Mouse (Mus musculus): ENCODE measurements at regions not wholly inside any gene's neighbourhood (a gene's known extent, or its start where the extent isn't known, plus 50 kb on each side); places are given as distances from the start of the nearest gene placed in this dataset.

GRCm38 (mm10) chr6:127265901-127266812 is 114.2 kb upstream of the Ccnd2 start:
- DNase-seq (ENCODE audit: low spot score): peak; percentile 84
- Histone ChIP-seq H3K27me3 (ENCODE audit: insufficient read depth, poor library complexity, severe bottlenecking) (peaks cover 24% of the 10 kb centered on the region), H3K4me1 (peaks cover 32% of the 10 kb centered on the region), H3K4me3 (peak overlapping the region; percentile 57), H3K9me3 (no peaks in the 10 kb centered on the region), H3K36me3 (no peaks in the 10 kb centered on the region), H3K27ac (peak overlapping the region; percentile 84)
- WGBS: 10% methylated on average over 21 of the region's 21 CpGs

- WGBS: 36% methylated on average over 10 of the region's 10 CpGs
- DNase-seq (ENCODE audit: low spot score): peak; percentile 79
Observed at GRCm38 (mm10) chr6:127266813-127267165, 114.8 kb upstream of the Ccnd2 start.

DNA sequence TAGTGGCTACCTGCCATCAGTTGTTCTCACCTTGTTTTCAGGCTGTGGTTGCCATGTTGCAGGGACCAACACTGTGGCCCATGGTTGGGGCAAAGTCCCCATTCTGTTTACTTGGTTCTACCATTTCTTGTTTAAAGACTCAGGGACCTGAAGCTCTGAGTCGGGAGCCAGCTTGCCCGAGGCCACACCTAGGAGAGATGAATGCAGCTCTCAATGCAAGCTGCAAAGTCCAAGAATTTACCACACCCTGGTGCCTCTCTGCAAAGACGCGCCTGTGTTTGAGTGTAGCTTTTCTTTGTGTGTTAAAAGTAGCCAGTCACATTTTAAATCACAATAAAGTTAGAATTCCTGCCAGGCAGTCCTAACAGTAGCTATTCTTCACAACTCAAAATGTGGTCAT is 117.0 kb upstream of the Ccnd2 start:
- 73% methylated on average over 4 of the region's 4 CpGs for WGBS
- no peaks in the 10 kb centered on the region for H3K9me3 ChIP-seq
- H3K27me3 ChIP-seq (ENCODE audit: insufficient read depth, poor library complexity, severe bottlenecking): peaks cover 19% of the 10 kb centered on the region; the same call in 1 of the 2 replicates
- no peak overlapping the region for H3K4me3 ChIP-seq
- DNase-seq (ENCODE audit: low spot score): no peak
- no peak overlapping the region for H3K27ac ChIP-seq
- H3K4me1 ChIP-seq: peaks cover 35% of the 10 kb centered on the region
- no peaks in the 10 kb centered on the region for H3K36me3 ChIP-seq

More at GRCm38 (mm10) chr6:127266813-127267165, 114.8 kb upstream of the Ccnd2 start:
- Histone ChIP-seq H3K27ac (peak overlapping the region; percentile 84), H3K27me3 (ENCODE audit: insufficient read depth, poor library complexity, severe bottlenecking) (peaks cover 24% of the 10 kb centered on the region; the same call in 1 of the 2 replicates), H3K9me3 (no peaks in the 10 kb centered on the region), H3K36me3 (no peaks in the 10 kb centered on the region), H3K4me3 (peak overlapping the region; percentile 57; the same call in 1 of the 2 replicates), H3K4me1 (peaks cover 32% of the 10 kb centered on the region)

GRCm38 (mm10) chr6:127269525-127270044 is 117.6 kb upstream of the Ccnd2 start:
- Histone ChIP-seq H3K27ac (peak overlapping the region; percentile 8; the same call in 1 of the 2 replicates), H3K4me3 (no peak overlapping the region), H3K4me1 (peaks cover 30% of the 10 kb centered on the region), H3K9me3 (no peaks in the 10 kb centered on the region), H3K36me3 (no peaks in the 10 kb centered on the region), H3K27me3 (ENCODE audit: insufficient read depth, poor library complexity, severe bottlenecking) (peaks cover 15% of the 10 kb centered on the region; the same call in 1 of the 2 replicates)
- 68% methylated on average over 7 of the region's 7 CpGs for WGBS
- no peak for DNase-seq (ENCODE audit: low spot score)

DNA sequence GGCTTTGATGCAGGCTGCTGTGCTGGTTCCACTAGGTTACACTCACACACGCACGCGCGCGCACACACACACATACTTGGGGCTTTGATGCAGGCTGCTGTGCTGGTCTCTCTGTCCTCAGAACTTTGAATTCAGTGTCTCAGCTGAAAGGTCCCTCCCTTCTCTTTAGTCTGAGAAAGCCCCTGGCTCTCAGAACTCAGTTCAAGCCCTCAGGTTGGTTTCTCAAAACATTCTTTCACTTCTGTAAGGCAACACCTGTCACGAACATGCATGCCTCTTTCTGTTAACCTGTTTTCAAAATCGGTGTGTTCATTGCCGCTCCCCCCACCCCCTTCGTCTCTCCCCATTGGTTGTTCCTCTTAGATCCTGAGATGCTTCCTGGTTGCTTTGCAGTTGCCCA is 118.8 kb upstream of the Ccnd2 start:
- Histone ChIP-seq H3K9me3 (no peaks in the 10 kb centered on the region), H3K4me3 (no peak overlapping the region), H3K36me3 (no peaks in the 10 kb centered on the region), H3K4me1 (peaks cover 24% of the 10 kb centered on the region), H3K27me3 (ENCODE audit: insufficient read depth, poor library complexity, severe bottlenecking) (peaks cover 15% of the 10 kb centered on the region; the same call in 1 of the 2 replicates), H3K27ac (no peak overlapping the region)
- WGBS: 86% methylated on average over 9 of the region's 9 CpGs
- DNase-seq (ENCODE audit: low spot score): no peak

GRCm38 (mm10) chr6:127271418-127271817 is 119.4 kb upstream of the Ccnd2 start:
- DNase-seq (ENCODE audit: low spot score): no peak
- H3K27me3 ChIP-seq (ENCODE audit: insufficient read depth, poor library complexity, severe bottlenecking): peaks cover 15% of the 10 kb centered on the region; the same call in 1 of the 2 replicates
- H3K4me3 ChIP-seq: no peak overlapping the region
- H3K9me3 ChIP-seq: no peaks in the 10 kb centered on the region
- no peak overlapping the region for H3K27ac ChIP-seq
- 90% methylated on average over 3 of the region's 3 CpGs for WGBS
- H3K36me3 ChIP-seq: no peaks in the 10 kb centered on the region
- H3K4me1 ChIP-seq: peaks cover 19% of the 10 kb centered on the region

GRCm38 (mm10) chr6:127272630-127273029 is 120.6 kb upstream of the Ccnd2 start:
- H3K27me3 ChIP-seq (ENCODE audit: insufficient read depth, poor library complexity, severe bottlenecking): peaks cover 15% of the 10 kb centered on the region; the same call in 1 of the 2 replicates
- no peak overlapping the region for H3K4me3 ChIP-seq
- H3K36me3 ChIP-seq: no peaks in the 10 kb centered on the region

GRCm38 (mm10) chr6:127274732-127275429 is 122.9 kb upstream of the Ccnd2 start:
- H3K4me1 ChIP-seq: peaks cover 12% of the 10 kb centered on the region
- H3K4me3 ChIP-seq: no peak overlapping the region
- H3K27me3 ChIP-seq (ENCODE audit: insufficient read depth, poor library complexity, severe bottlenecking): no peaks in the 10 kb centered on the region
- DNase-seq (ENCODE audit: low spot score): no peak
- no peak overlapping the region for H3K27ac ChIP-seq
- peaks cover 2% of the 10 kb centered on the region; the same call in 1 of the 2 replicates for H3K36me3 ChIP-seq
- H3K9me3 ChIP-seq: peaks cover 7% of the 10 kb centered on the region; the same call in 1 of the 2 replicates
- WGBS: 86% methylated on average over 9 of the region's 9 CpGs

More at GRCm38 (mm10) chr6:127272630-127273029, 120.6 kb upstream of the Ccnd2 start:
- Histone ChIP-seq H3K4me1 (peaks cover 13% of the 10 kb centered on the region), H3K9me3 (no peaks in the 10 kb centered on the region), H3K27ac (no peak overlapping the region)
- DNase-seq (ENCODE audit: low spot score): no peak
- 48% methylated on average over 7 of the region's 7 CpGs for WGBS

DNA sequence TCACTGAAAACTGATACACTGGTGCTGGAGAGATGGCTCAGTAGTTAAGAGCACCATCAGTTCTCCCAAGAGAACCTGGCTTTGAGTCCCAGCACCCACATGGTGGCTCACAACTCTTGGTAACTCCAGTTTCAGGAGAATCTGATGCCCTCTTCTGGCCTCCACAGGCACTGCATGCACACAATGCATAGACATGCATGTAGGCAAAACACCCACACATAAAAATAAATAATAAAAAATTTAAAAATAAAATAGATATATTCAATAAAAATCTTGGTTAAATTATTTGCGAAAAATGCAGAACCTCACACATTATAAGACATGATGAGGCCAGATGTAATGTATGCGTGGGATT is 123.4 kb upstream of the Ccnd2 start:
- DNase-seq (ENCODE audit: low spot score): no peak
- Histone ChIP-seq H3K36me3 (peaks cover 2% of the 10 kb centered on the region; the same call in 1 of the 2 replicates), H3K4me3 (no peak overlapping the region), H3K27ac (no peak overlapping the region), H3K4me1 (peaks cover 7% of the 10 kb centered on the region), H3K27me3 (ENCODE audit: insufficient read depth, poor library complexity, severe bottlenecking) (no peaks in the 10 kb centered on the region), H3K9me3 (peaks cover 7% of the 10 kb centered on the region; the same call in 1 of the 2 replicates)
- 80% methylated on average over 2 of the region's 2 CpGs for WGBS

DNA sequence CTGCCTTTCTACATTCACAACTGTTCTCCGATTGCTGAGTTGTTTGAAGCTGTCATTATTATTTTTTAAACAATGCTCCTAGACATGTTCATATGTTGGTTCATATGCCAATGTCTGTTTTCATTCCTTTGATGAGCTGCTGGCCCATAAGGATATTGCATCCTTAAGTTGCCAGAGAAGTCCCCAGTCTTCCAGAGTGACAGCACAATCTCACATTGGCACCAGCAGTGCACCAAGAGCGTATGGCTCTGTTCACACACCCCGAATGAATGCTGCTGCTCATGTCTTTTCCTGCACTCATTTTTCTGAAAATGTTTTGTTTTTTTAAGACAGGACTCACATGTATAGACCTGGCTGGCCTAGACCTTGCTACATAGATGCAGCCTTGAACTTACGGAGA is 124.4 kb upstream of the Ccnd2 start:
- no peak for DNase-seq (ENCODE audit: low spot score)
- Histone ChIP-seq H3K4me1 (0 out of 2 replicates have a peak, but pooled peaks cover 4% of the 10 kb centered on the region), H3K9me3 (peaks cover 7% of the 10 kb centered on the region; the same call in 1 of the 2 replicates), H3K4me3 (no peak overlapping the region), H3K27me3 (ENCODE audit: insufficient read depth, poor library complexity, severe bottlenecking) (no peaks in the 10 kb centered on the region), H3K36me3 (peaks cover 2% of the 10 kb centered on the region; the same call in 1 of the 2 replicates), H3K27ac (no peak overlapping the region)
- 87% methylated on average over 4 of the region's 4 CpGs for WGBS

- no peak for DNase-seq (ENCODE audit: low spot score)
- Histone ChIP-seq H3K4me1 (no peaks in the 10 kb centered on the region), H3K9me3 (peaks cover 7% of the 10 kb centered on the region; the same call in 1 of the 2 replicates), H3K4me3 (no peak overlapping the region), H3K36me3 (peaks cover 2% of the 10 kb centered on the region; the same call in 1 of the 2 replicates), H3K27ac (no peak overlapping the region), H3K27me3 (ENCODE audit: insufficient read depth, poor library complexity, severe bottlenecking) (no peaks in the 10 kb centered on the region)
- 77% methylated on average over 4 of the region's 4 CpGs for WGBS
Observed at GRCm38 (mm10) chr6:127278402-127278801, 126.4 kb upstream of the Ccnd2 start.

GRCm38 (mm10) chr6:127284226-127284625 is 132.2 kb upstream of the Ccnd2 start:
- DNase-seq (ENCODE audit: low spot score): no peak
- peaks cover 5% of the 10 kb centered on the region; the same call in 1 of the 2 replicates for H3K27me3 ChIP-seq (ENCODE audit: insufficient read depth, poor library complexity, severe bottlenecking)
- no peak overlapping the region for H3K4me3 ChIP-seq
- 58% methylated on average over 6 of the region's 6 CpGs for WGBS
- H3K4me1 ChIP-seq: peaks cover 8% of the 10 kb centered on the region
- no peaks in the 10 kb centered on the region for H3K36me3 ChIP-seq
- no peak overlapping the region for H3K27ac ChIP-seq
- no peaks in the 10 kb centered on the region for H3K9me3 ChIP-seq

Measured in heart, embryonic 10.5 days (tissue).